Mouse (Mus musculus) bone marrow, adult 2 months (tissue): ENCODE measurements around the gene Coro7.

ENCODE experiments used
- CTCF ChIP-seq: fragments of 200-500 bp; IDR thresholded peaks from 2 replicates; pipeline ENCODE4 v1.5.1; 2011; ENCODE audit warnings: low read length, control low read depth; ENCODE audit not compliant: control insufficient read depth, insufficient read depth
- POLR2A ChIP-seq: fragments of 200-500 bp; IDR thresholded peaks from 2 replicates; pipeline ENCODE4 v1.6.1; 2011; ENCODE audit warnings: low read depth, mild to moderate bottlenecking, control low read depth, low read length, borderline replicate concordance; ENCODE audit not compliant: control insufficient read depth

DNA sequence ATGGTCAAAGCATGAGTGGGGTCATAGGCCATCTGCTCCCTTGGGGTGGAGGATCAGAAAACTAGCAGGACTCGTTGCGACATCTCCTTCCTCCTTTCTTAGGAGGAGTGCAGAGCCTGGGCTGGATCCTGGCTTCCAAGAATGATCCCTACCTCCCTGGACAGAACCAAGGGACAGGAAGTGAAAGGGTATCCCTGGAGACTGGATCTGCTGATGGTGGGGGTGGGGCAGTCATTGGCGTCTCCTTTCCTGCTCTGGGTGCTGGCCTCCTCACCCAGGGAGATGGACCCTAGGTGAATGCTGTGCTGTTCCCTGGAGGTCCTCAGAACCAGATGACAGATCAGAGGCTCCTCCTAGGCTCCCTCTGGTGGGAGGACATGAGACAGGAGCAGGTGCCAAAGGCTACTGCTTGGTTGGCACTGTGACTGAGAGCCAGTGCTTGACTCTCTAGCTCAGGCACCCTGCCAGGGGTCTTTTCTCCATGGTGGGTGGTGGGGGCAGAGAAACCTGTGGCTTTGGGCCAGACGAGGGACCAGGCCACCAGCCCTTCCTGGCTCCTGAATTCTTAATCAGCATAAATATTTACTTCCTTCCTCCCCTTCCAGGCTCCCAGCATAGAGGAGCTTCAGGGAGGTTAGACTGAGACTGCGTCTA, 73.0 kb downstream of the Coro7 start:
- TF ChIP-seq CTCF (peak; percentile 44; the same call in 1 of the 2 replicates), POLR2A (no peak)
